Mouse (Mus musculus) thymus, adult 2 months (tissue): ENCODE measurements around the gene Wfdc10.

Experiments
- CTCF ChIP-seq: fragments of 200-500 bp; IDR thresholded peaks from 2 replicates; pipeline ENCODE4 v1.5.1; 2012; ENCODE audit warnings: mild to moderate bottlenecking, control low read depth, low read length, moderate library complexity, borderline replicate concordance; ENCODE audit not compliant: control insufficient read depth, poor library complexity, insufficient read depth; ENCODE audit errors: extremely low read depth
- POLR2A ChIP-seq: fragments of 200-500 bp; IDR thresholded peaks from 2 replicates; pipeline ENCODE4 v1.6.1; 2012; ENCODE audit warnings: mild to moderate bottlenecking, low read length, control low read depth, moderate library complexity; ENCODE audit not compliant: control insufficient read depth, poor library complexity, insufficient read depth; ENCODE audit errors: extremely low read depth

DNA sequence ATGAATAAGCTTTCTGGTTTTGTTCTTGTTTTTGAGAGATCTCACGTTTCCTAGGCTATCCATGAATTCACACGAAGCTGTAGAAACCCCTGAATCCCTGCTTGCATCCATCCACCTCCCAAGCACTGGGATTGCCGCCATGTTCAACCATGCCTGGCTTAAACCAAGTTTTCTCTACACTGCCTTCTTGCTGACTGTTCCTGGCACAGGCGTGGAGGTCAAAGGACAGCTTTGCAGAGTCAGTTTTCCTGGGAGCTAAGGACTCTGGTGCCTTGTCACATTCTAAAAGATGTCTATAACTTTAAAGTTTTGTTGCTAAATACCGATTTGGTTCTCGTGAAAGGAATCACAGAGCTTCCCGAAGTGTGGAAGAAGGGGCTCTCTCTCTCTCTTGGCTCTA, 9.0 kb downstream of the Wfdc10 start:
- no peak for TF ChIP-seq POLR2A
- no peak for TF ChIP-seq CTCF
